Mouse (Mus musculus) activated CD4-positive, CD25-positive, alpha-beta regulatory T cell, adult 9 weeks (primary cell): ENCODE measurements around the gene Irak2. TPM values are rescaled to one million over a fixed set of nuclear protein-coding genes. Genes with fewer than 3 reads are reported as not detected.

Source experiments
- polyA plus RNA-seq: library from polyadenylated mRNA; unstranded; fragments of 100-300 nt; shearing (Covaris generic); gene quantifications from one replicate; pipeline ENCODE4 v1.2.1, GENCODE M21; 2017

Gene Irak2
- 64.7 TPM for polyA plus RNA-seq

DNA sequence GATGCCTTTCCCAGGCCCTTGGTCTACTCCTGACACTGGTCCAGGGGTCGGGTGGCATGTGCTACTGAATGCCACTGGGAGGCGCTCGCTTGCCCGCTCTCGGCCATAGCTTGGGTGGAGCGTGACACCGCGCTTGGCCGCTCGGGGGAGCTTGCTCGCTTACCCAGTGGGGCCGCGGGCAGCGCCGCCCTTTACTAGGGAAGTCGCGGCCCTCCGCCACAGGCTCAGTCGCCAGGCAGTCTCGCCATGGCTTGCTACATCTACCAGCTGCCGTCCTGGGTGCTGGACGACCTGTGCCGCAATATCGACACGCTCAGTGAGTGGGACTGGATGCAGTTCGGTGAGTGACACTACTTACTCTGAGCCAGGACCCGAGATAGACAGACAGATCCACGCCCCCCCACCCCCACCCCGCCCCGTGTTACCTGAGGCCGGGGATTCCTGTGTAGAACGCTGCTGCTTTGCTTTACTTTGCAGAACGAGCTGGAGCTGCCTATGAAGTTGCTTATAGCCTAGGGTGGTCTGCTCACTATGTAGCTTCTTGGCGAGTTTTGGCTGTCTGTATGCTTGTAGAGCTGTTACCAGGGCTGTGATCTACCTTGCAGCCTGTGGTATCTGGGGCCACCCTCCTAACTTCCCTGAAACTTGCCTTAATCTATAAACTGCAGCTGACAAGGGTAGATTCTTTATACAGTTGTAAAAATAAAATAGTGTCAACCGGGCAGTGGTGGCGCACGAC, at the start of gene Irak2:
Gene Irak2 (plus strand): TSS at position 166 of the 739 bp plus-strand sequence.

DNA sequence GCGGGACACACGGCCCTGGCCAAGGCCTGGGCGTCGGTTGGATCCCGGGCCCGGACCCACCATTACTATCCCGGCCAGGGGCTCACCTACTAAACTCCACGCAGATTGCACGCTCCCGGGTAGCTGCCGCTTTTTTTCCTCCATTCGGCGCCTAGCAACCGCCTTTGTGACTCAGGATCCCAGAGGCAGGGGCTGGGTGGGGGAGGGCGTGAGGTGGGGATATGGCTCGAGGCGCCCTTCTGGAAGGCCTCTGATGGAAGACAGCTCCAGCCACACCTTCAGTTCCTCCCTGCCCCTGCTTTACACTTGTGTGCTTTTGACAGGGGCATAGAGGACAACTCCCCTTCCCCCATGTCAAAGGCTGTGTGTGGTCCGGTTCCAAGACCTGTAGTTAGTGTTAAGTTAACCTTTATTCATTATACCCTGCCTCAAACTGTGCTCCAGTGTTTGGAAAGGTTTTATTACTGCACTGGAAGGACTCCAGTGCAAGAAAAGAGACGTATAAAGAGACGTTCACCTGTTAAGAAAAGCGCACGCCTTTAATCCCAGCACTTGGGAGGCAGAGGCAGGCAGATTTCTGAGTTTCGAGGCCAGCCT, 37.6 kb upstream of the Irak2 start, which contains the start of gene Fancd2os:
Gene Fancd2os (minus strand): TSS at position 173 of the 597 bp plus-strand sequence.

DNA sequence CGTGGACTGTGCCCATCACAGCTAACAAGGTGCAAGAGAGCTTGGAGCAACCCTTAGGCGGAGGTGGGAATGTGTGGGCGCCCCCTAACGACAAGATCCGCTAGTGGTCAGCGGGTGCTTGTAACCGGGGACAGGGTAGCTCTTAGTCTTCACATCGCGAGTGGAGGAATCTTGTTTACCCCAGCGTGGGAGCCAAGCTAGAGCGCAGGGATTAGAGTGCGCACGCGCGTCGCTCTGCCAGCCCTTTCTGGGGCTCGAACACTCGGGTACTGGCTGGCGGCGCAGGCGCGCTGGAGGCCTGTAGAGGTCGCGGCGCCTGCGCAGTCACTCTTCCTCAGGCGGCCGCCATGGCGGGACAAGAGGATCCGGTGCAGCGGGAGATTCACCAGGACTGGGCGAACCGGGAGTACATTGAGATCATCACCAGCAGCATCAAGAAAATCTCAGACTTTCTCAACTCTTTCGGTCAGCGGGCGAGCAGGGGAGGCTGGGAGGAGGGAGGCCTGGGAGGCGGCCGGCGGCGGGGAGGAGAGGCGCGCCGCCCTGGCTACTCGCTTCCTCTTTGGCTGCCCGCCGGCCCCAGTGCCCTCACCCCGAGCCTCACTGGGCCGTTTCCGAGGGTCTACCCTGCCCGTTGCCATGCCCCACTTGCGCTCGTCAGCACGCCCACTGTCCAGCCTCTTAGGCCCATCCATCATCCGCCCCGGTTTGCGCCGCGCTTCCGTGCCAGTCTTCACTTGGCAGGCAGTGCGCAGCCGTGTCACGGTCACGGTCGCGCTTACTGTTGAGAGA, 33.6 kb upstream of the Irak2 start, which contains the start of gene Brk1:
Gene Brk1 (plus strand): TSS at position 341 of the 792 bp plus-strand sequence.

DNA sequence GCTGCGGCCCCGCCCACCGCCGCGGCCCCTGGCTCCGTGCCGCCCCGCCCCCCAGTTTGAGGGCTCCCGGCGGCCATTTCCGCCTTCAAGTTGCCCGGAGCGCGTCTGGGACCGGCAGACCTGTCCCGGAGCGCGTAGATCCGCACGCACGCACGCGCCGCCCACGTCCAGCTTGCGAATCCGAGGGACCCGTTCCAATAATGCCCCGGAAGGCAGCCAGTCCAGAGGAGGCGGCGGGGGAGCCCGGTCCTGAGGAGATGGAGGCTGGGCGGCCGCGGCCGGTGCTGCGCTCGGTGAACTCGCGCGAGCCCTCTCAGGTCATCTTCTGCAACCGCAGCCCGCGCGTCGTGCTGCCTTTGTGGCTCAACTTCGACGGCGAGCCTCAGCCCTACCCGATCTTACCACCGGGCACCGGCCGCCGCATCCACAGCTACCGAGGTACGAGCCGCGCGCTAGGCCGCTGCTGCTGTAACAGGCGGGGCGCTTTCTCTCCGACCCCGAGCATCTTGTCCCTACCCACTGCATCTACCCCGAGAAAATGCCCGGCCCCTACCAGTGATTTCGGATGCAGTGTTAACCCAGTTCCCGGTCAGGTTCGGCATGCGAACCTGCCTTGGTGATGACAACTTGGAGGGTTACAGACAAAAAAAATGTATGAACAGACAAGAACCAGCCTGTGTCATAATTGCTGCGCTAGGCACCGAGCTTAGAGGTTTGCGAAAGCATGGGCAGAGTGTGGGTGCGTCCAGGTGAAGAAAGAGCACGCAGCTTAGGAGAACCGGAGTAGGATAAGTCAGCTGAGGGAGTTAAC, 14.1 kb upstream of the Irak2 start, which contains the start of gene Vhl:
Gene Vhl (plus strand): TSS at position 19 of the 811 bp plus-strand sequence.

DNA sequence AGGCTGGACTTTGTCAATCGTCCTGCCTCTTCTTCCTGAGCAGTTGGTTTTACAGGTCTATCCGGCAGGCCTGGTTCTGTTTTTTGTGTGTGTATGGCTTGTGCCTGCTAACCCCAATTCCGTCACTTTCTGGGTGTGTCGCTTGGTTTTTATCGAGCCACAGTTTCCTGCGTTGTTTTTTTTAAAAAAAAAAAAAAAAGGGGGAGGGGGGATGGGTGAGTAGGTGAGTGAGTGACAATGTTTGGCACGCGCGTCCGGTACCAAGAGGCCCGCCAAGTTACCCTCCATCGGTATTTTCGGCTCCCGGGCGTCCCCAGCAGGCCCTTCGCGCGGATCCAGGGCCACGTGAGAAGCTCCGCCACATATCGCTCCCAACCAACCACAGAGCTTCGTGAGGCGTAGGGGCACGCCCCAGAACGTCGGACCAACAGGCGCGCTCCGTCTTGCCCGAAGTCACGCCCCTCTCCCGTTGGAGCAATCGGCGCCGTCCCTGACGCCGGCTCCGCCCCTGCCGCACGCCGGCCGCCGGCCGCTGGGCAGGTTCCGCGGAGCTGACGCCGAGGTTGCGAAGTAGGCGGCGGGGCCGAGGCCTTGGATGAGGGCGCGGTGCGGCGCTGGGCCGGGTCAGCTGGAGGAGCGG, 58.4 kb downstream of the Irak2 start, which contains the start of gene Tatdn2:
Gene Tatdn2 (plus strand): TSS at position 469 of the 640 bp plus-strand sequence.

DNA sequence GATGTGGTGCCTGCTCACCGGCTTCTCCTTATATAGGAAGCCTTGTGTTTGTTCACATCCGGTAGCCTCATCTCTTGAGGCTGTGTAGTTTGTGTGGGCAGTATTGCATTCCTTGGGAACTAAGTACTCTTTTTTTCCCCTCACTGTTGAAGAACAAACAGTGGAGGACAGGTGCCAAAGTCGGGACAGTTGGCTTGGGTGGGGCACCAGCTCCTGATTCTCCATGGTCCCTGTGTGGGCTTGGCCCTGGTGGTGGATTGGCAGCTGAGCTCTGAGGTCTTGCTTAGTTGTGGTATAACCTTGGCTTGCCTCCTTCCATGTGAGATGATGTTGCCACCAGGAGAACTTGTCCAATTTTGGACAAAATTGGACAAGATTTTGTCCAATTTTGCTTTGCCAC, 81.6 kb downstream of the Irak2 start, which contains the start of gene Ghrl:
Gene Ghrl (minus strand): TSS at position 3 of the 400 bp plus-strand sequence.

DNA sequence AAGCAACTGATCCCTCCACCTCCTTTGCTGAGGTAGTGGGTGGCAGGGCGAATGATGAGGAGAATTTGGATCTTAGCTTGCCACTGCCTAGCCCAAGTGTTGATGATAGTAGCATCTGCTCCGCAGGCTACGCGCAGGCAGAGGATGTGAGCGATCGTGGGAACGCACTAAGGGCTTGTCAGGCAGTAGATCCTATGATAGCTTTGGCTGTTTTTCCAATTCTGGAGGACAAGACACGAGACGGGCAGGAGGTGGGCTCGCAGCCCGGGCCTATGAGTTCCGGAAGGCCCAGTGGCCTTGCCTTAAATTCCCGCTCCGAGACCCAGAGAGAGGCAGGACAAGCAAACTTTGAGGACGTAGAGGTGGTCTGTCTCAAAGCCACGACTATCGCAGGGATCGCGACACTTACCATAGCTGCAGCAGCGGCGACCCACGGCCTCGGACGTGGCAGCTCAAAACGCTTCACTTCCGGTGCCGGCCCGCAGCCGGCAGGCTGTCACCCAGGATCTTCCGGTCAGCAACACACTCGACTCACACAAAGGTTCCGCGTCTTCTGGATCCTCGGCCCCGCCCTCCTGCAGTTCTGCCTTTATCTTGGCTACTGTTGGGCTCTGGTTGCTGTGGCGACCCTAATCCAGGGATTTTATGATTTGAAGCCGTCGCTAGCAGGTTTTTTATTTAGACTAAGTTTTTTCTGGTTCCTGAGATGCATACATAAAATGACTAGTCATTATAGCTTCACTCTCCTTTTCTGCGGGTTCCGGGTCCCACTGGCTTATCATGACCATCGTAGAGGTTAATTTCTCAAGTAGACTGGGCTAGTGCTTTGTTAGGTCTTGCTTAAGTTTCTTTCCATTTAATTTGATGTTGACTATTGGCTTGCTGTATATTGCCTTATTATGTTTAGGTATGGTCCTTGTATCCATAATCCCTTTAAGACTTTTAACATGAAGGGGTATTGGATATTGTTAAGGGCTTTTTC, 102.3 kb downstream of the Irak2 start, which contains the start of gene Sec13:
Gene Sec13 (minus strand): TSS at position 508 of the 982 bp plus-strand sequence.

Other genes starting within 250 kb of the Irak2 start
- 17.0 TPM for gene Ttll3, start 249.2 kb upstream of the Irak2 start, polyA plus RNA-seq
- gene Rpusd3, start 219.1 kb upstream of the Irak2 start, polyA plus RNA-seq, result 13.1 TPM
- not detected for gene Cidec, start 202.7 kb upstream of the Irak2 start, polyA plus RNA-seq
- gene Jagn1, start 195.9 kb upstream of the Irak2 start, polyA plus RNA-seq, result 60.5 TPM
- not detected for gene Il17re, start 180.0 kb upstream of the Irak2 start, polyA plus RNA-seq
- gene Il17rc, start 167.0 kb upstream of the Irak2 start, polyA plus RNA-seq, result 0.26 TPM
- gene Creld1, start 155.2 kb upstream of the Irak2 start, polyA plus RNA-seq, result 12.7 TPM
- 0.33 TPM for gene Prrt3, start 136.5 kb upstream of the Irak2 start, polyA plus RNA-seq
- gene Emc3, start 106.8 kb upstream of the Irak2 start, polyA plus RNA-seq, result 104 TPM
- 2.4 TPM for gene Fancd2, start 106.8 kb upstream of the Irak2 start, polyA plus RNA-seq
- not detected for gene Fancd2os, start 37.8 kb upstream of the Irak2 start, polyA plus RNA-seq
- 279 TPM for gene Brk1, start 33.7 kb upstream of the Irak2 start, polyA plus RNA-seq
- gene Vhl, start 14.5 kb upstream of the Irak2 start, polyA plus RNA-seq, result 31.9 TPM
- 2.2 TPM for gene Tatdn2, start 58.6 kb downstream of the Irak2 start, polyA plus RNA-seq
- gene Ghrl, start 81.4 kb downstream of the Irak2 start, polyA plus RNA-seq, result not detected
- gene Sec13, start 102.3 kb downstream of the Irak2 start, polyA plus RNA-seq, result 184 TPM